Mouse (Mus musculus) B cell, adult (primary cell): ENCODE data around the gene Acads. TPM values are rescaled to one million over a fixed set of nuclear protein-coding genes. Genes with fewer than 3 reads are reported as not detected.

Source experiments
- total RNA-seq: library from RNA; stranded (reverse); gene quantifications from 4 replicates; pipeline ENCODE4 v1.2.4, GENCODE M21; 2023; ENCODE audit not compliant: inconsistent age

Acads gene
- total RNA-seq, result 17.1 to 21.0 TPM (median 18.9 TPM) in 4 replicates

DNA sequence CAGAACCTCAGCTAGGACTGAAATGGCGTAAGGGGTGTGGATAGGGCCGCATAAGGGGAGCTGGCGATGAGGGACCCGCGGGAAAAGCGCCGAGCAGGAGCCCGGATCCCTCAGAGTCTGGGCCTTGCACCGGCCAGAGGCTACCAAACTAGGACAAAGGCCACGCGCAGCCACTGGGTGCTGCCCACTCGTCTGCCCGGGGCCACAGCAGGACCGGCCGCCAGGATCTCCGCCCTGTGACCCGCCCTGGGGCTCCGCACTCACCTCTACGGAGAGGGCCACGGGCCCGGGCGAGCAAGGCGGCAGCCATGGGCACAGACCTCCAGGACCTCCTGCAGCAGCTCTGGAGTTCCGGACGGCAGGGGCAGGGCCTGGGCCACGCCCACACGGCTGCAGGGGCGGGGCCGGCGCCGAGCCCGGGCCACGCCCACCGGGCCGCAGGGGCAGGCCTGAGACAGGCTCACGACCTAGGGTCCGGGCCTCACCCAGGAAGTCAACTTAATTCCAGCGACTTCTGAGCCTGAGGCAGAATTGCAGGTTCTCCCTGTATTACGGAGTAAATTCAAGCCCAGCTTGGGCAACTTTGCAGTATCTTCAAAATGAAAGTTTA is at the start of gene Acads:
Gene Acads, minus strand, starts transcription at position 386 of the 610 bp plus-strand sequence.

GRCm38 (mm10) chr5:115158040-115158983 is 39.2 kb upstream of the Acads start, which contains the start of gene Mlec:
Gene Mlec, minus strand, starts transcription at chr5:115158179.

DNA sequence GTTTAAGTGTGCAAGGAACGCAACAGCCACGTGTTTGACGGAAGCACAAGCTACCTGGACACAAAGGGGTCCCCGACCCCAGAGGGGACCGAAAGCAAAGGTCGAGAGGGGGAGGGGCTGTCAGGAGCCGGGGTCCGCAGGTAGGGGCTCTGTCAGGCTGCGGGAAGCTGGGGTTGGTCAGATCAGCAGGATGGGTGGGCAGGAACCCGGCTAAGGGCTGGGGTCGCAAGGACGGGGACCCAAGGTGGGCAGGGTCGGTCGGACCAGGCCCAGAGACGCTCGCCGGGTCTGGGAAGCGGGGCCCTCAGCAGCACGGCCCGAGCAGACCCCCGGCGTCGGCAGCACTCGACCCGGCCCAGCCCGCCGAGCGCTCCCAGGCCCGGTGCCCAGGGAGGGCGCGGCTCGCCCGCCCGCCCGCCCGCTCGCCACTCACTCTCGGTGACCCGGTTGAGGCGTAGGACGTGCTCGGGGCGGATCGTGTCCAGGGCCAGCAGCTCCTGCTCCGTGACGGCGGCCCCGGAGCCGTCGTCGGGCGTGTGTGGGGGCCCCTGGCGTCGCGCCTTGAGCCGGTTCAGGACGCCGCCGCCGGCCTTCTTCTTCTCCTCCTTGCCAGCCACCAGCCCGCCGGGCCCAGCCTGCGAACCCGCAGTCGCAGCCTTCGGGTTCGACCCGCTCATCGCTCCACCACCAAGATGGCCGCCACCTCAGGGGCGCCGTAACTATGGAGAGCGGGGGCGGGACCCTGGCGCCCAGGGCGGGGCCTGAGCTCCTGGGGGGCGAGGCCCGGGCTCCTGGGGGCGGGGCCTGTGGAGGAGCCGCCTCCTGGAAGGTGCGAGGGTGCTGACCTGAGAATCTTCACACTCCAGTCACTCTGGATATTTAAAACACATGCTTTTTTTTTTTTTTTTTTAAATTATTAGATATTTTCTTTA is 15.4 kb upstream of the Acads start, which contains the start of gene Unc119b:
Gene Unc119b, minus strand, starts transcription at position 742 of the 932 bp plus-strand sequence.

DNA sequence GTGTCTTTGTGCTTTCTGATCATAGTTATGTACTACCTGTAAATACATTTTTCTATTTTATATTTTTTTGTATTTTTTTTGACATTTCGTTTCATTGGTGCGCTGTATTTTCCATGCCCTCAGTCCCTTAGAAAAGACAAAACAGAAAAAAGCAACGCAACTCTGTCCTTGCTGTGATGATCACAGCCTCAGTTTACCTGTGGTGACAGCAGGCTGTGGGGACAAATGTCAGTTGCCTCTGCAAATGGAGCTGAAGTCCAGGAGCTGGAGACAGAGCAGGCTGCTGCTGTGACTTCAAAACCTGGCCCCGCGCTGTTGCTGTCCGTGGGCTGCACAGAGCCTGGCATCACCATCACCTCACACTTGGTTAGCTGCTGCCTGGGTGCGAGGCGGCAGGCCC is 21.0 kb downstream of the Acads start, which contains the start of gene Gm10401:
Gene Gm10401, minus strand, starts transcription at position 101 of the 400 bp plus-strand sequence.

Other genes starting within 250 kb of the Acads start
- gene Oasl2, start 222.4 kb downstream of the Acads start, total RNA-seq, result 4.5 to 7.3 TPM (median 6.6 TPM) in 4 replicates
- 19.1 to 44.2 TPM (median 26.8 TPM) in 4 replicates for gene Oasl1, start 196.1 kb downstream of the Acads start, total RNA-seq
- 35.9 to 40.1 TPM (median 39.5 TPM) in 4 replicates for gene 2210016L21Rik, start 177.2 kb downstream of the Acads start, total RNA-seq
- gene Hnf1a, start 148.3 kb downstream of the Acads start, total RNA-seq, result not detected in 4 replicates
- 54.8 to 58.2 TPM (median 56.8 TPM) in 4 replicates for gene Sppl3, start 108.2 kb downstream of the Acads start, total RNA-seq
- gene Gm10401, start 21.1 kb downstream of the Acads start, total RNA-seq, result 0.96 TPM in 1 of 4 replicates, not detected in the others
- 34.6 to 39.0 TPM (median 37.0 TPM) in 4 replicates for gene Unc119b, start 15.6 kb upstream of the Acads start, total RNA-seq
- gene Mlec, start 38.8 kb upstream of the Acads start, total RNA-seq, result 74.1 to 86.9 TPM (median 78.0 TPM) in 4 replicates
- 0.16 to 0.72 TPM (median 0.26 TPM) in 4 replicates for gene Cabp1, start 75.0 kb upstream of the Acads start, total RNA-seq
- gene Pop5, start 116.5 kb upstream of the Acads start, total RNA-seq, result 36.0 to 50.2 TPM (median 43.6 TPM) in 4 replicates
- gene Rnf10, start 153.6 kb upstream of the Acads start, total RNA-seq, result 128 to 136 TPM (median 132 TPM) in 4 replicates
- 25.4 to 32.1 TPM (median 28.4 TPM) in 4 replicates for gene Coq5, start 160.3 kb upstream of the Acads start, total RNA-seq
- gene Dynll1, start 181.7 kb upstream of the Acads start, total RNA-seq, result 267 to 317 TPM (median 282 TPM) in 4 replicates
- gene Srsf9, start 207.8 kb upstream of the Acads start, total RNA-seq, result 64.8 to 75.9 TPM (median 68.2 TPM) in 4 replicates
- gene Gatc, start 221.8 kb upstream of the Acads start, total RNA-seq, result 9.0 to 11.8 TPM (median 10.7 TPM) in 4 replicates
- 20.3 to 21.9 TPM (median 20.6 TPM) in 4 replicates for gene Triap1, start 221.9 kb upstream of the Acads start, total RNA-seq
- gene Cox6a1, start 229.6 kb upstream of the Acads start, total RNA-seq, result 193 to 247 TPM (median 210 TPM) in 4 replicates